Mouse (Mus musculus) intestine, embryonic 14.5 days (tissue): Measurements from ENCODE around the gene Oaz3. TPM values are rescaled to one million over a fixed set of nuclear protein-coding genes. Genes with fewer than 3 reads are reported as not detected.

ENCODE experiments used
- ATAC-seq: fragments of 200-750 bp; cut with Nextera tagmentation; replicated peaks from 2 replicates; pipeline ENCODE4 v1.8.0; 2017; ENCODE audit warnings: low read depth, moderate number of reproducible peaks, moderate TSS enrichment, moderate library complexity; ENCODE audit not compliant: low FRiP score, low TSS enrichment
- DNase-seq: peaks from one replicate; pipeline ENCODE4 v3.0.0-alpha.2; 2018; ENCODE audit warnings: low spot score
- H3K27ac ChIP-seq: fragments of 300-500 bp; sonication (generic); 2 replicates; pipeline ENCODE4 v1.5.1; 2014; ENCODE audit warnings: low read depth, mild to moderate bottlenecking, control low read depth
- H3K27me3 ChIP-seq: fragments of 300-500 bp; sonication (generic); replicated peaks from 2 replicates; pipeline ENCODE4 v1.6.1; 2014; ENCODE audit warnings: low read length, control low read depth; ENCODE audit not compliant: control insufficient read depth, insufficient read depth
- H3K36me3 ChIP-seq: fragments of 300-500 bp; sonication (generic); 2 replicates; pipeline ENCODE4 v1.6.1; 2014; ENCODE audit warnings: low read length, control low read depth; ENCODE audit not compliant: control insufficient read depth, insufficient read depth
- H3K4me1 ChIP-seq: fragments of 300-500 bp; sonication (generic); replicated peaks from 2 replicates; pipeline ENCODE4 v1.6.1; 2014; ENCODE audit warnings: low read length, control low read depth, mixed read lengths; ENCODE audit not compliant: control insufficient read depth, insufficient read depth
- H3K4me2 ChIP-seq: fragments of 300-500 bp; sonication (generic); 2 replicates; pipeline ENCODE4 v1.6.1; 2014; ENCODE audit warnings: low read length
- H3K4me3 ChIP-seq: fragments of 300-500 bp; sonication (generic); 2 replicates; pipeline ENCODE4 v1.5.1; 2014; ENCODE audit warnings: low read depth, low read length, control low read depth, mixed read lengths
- H3K9ac ChIP-seq: fragments of 300-500 bp; sonication (generic); 2 replicates; pipeline ENCODE4 v1.6.1; 2014; ENCODE audit warnings: mild to moderate bottlenecking, low read length
- H3K9me3 ChIP-seq: fragments of 300-500 bp; sonication (generic); 2 replicates; pipeline ENCODE4 v1.6.1; 2016; ENCODE audit warnings: low read length, control low read depth; ENCODE audit not compliant: control insufficient read depth
- WGBS: fragments of 180-500 bp; shearing (Covaris S2); extraction: QIAGEN DNeasy Blood & Tissue Kit; methylation state at CpG from one replicate; pipeline ENCODE4 v1.1.7; 2014; 5-methylcytosine and 5-hydroxymethylcytosine counted together
- polyA plus RNA-seq: library from polyadenylated mRNA; unstranded; fragments of >200 nt; fragmentation: Nextera tagmentation; extraction: Ambion mirVana; gene quantifications from 2 replicates; pipeline ENCODE4 v1.2.1, GENCODE M21; 2014

Gene Oaz3
- polyA plus RNA-seq, 1 experiment from 2014 or later = 0.51 TPM

- 10% methylated on average over 8 of the region's 9 CpGs for WGBS
- peak overlapping the region; percentile 16; the same call in 1 of the 2 replicates for H3K4me3 ChIP-seq
- no peak overlapping the region for H3K9ac ChIP-seq
Observed at GRCm38 (mm10) chr3:94478591-94479169, 35.0 kb upstream of the Oaz3 start.

GRCm38 (mm10) chr3:94477981-94478422, 34.3 kb upstream of the Oaz3 start, which contains the start of gene Celf3:
TSS of gene Celf3 (plus strand) at chr3:94478295.
- WGBS = 3% methylated on average over 14 of the region's 14 CpGs
- ATAC-seq (peak; percentile 50), DNase-seq (peak; percentile 60)
- Histone ChIP-seq H3K4me1 (peaks cover 15% of the 10 kb centered on the region; the same call in 1 of the 2 replicates), H3K27ac (peak within 1 kb of the TSS; percentile 19; the same call in 1 of the 2 replicates), H3K27me3 (peaks cover 7% of the 10 kb centered on the region; the same call in 1 of the 2 replicates), H3K4me3 (peak within 1 kb of the TSS; percentile 16), H3K9ac (no peak within 1 kb of the TSS), H3K4me2 (no peak within 1 kb of the TSS), H3K36me3 (no peaks in the 10 kb centered on the region), H3K9me3 (no peaks in the 10 kb centered on the region)

More at GRCm38 (mm10) chr3:94478591-94479169, 35.0 kb upstream of the Oaz3 start:
- Histone ChIP-seq H3K27me3 (peaks cover 7% of the 10 kb centered on the region; the same call in 1 of the 2 replicates), H3K9me3 (no peaks in the 10 kb centered on the region), H3K27ac (no peak overlapping the region), H3K36me3 (no peaks in the 10 kb centered on the region), H3K4me2 (no peak overlapping the region), H3K4me1 (0 out of 2 replicates have a peak, but pooled peaks cover 10% of the 10 kb centered on the region)
- DNase-seq (no peak), ATAC-seq (no peak)

- peaks cover 21% of the 10 kb centered on the region; the same call in 1 of the 2 replicates for H3K4me1 ChIP-seq
- ATAC-seq = no peak
- 53% methylated on average over 4 of the region's 4 CpGs for WGBS
- DNase-seq = no peak
- H3K9ac ChIP-seq = no peak overlapping the region
- no peak overlapping the region for H3K4me2 ChIP-seq
- no peak overlapping the region for H3K4me3 ChIP-seq
- no peaks in the 10 kb centered on the region for H3K36me3 ChIP-seq
- H3K27ac ChIP-seq = peak overlapping the region; percentile 19; the same call in 1 of the 2 replicates
- H3K9me3 ChIP-seq = no peaks in the 10 kb centered on the region
- H3K27me3 ChIP-seq = peaks cover 7% of the 10 kb centered on the region; the same call in 1 of the 2 replicates
Observed at GRCm38 (mm10) chr3:94477444-94477843, 33.7 kb upstream of the Oaz3 start.

GRCm38 (mm10) chr3:94476301-94477035, 32.8 kb upstream of the Oaz3 start:
- peak; percentile 59; the same call in 1 of the 2 replicates for ATAC-seq
- no peaks in the 10 kb centered on the region for H3K9me3 ChIP-seq
- H3K4me2 ChIP-seq = no peak overlapping the region
- 23% methylated on average over 8 of the region's 8 CpGs for WGBS
- peaks cover 7% of the 10 kb centered on the region; the same call in 1 of the 2 replicates for H3K27me3 ChIP-seq
- no peak overlapping the region for H3K4me3 ChIP-seq
- 0 out of 2 replicates have a peak overlapping the region, but pooled peaks have one; percentile 6 for H3K27ac ChIP-seq
- peaks cover 22% of the 10 kb centered on the region; the same call in 1 of the 2 replicates for H3K4me1 ChIP-seq
- H3K9ac ChIP-seq = no peak overlapping the region
- peak; percentile 70 for DNase-seq
- H3K36me3 ChIP-seq = no peaks in the 10 kb centered on the region

GRCm38 (mm10) chr3:94473567-94474232, 30.0 kb upstream of the Oaz3 start:
- no peaks in the 10 kb centered on the region for H3K36me3 ChIP-seq
- no peak overlapping the region for H3K4me2 ChIP-seq
- DNase-seq (no peak), ATAC-seq (no peak)
- H3K9ac ChIP-seq = no peak overlapping the region
- no peaks in the 10 kb centered on the region for H3K27me3 ChIP-seq
- no peak overlapping the region for H3K4me3 ChIP-seq
- peaks cover 22% of the 10 kb centered on the region; the same call in 1 of the 2 replicates for H3K4me1 ChIP-seq
- 39% methylated on average over 5 of the region's 5 CpGs for WGBS
- H3K9me3 ChIP-seq = no peaks in the 10 kb centered on the region
- no peak overlapping the region for H3K27ac ChIP-seq

- Histone ChIP-seq H3K27ac (peak overlapping the region; percentile 44; the same call in 1 of the 2 replicates), H3K27me3 (no peaks in the 10 kb centered on the region), H3K4me3 (no peak overlapping the region), H3K9me3 (no peaks in the 10 kb centered on the region), H3K4me2 (peak overlapping the region; percentile 44; the same call in 1 of the 2 replicates), H3K4me1 (peaks cover 22% of the 10 kb centered on the region; the same call in 1 of the 2 replicates), H3K9ac (no peak overlapping the region), H3K36me3 (no peaks in the 10 kb centered on the region)
- no peak for DNase-seq
- 37% methylated on average over 10 of the region's 10 CpGs for WGBS
- ATAC-seq = no peak
Observed at GRCm38 (mm10) chr3:94473115-94473505, 29.4 kb upstream of the Oaz3 start.

- H3K9me3 ChIP-seq = no peaks in the 10 kb centered on the region
- H3K27me3 ChIP-seq = no peaks in the 10 kb centered on the region
- whole genome bisulfite sequencing = 10% methylated on average over 28 of the region's 28 CpGs
- ATAC-seq = peak; percentile 61
- peaks cover 22% of the 10 kb centered on the region; the same call in 1 of the 2 replicates for H3K4me1 ChIP-seq
- H3K27ac ChIP-seq = peak overlapping the region; percentile 44; the same call in 1 of the 2 replicates
- peak overlapping the region; percentile 44 for H3K4me2 ChIP-seq
- DNase-seq = peak; percentile 77
- H3K36me3 ChIP-seq = no peaks in the 10 kb centered on the region
- H3K9ac ChIP-seq = no peak overlapping the region
- peak overlapping the region; percentile 13; the same call in 1 of the 2 replicates for H3K4me3 ChIP-seq
Observed at GRCm38 (mm10) chr3:94472447-94473114, 28.9 kb upstream of the Oaz3 start.

- no peak overlapping the region for H3K27ac ChIP-seq
- 46% methylated on average over 3 of the region's 3 CpGs for WGBS
Observed at GRCm38 (mm10) chr3:94468931-94469330, 25.2 kb upstream of the Oaz3 start.

More at GRCm38 (mm10) chr3:94468931-94469330, 25.2 kb upstream of the Oaz3 start:
- ATAC-seq (no peak), DNase-seq (no peak)
- Histone ChIP-seq H3K36me3 (no peaks in the 10 kb centered on the region), H3K4me1 (peaks cover 14% of the 10 kb centered on the region; the same call in 1 of the 2 replicates), H3K4me2 (no peak overlapping the region), H3K9me3 (no peaks in the 10 kb centered on the region), H3K9ac (no peak overlapping the region), H3K4me3 (no peak overlapping the region), H3K27me3 (no peaks in the 10 kb centered on the region)
